Mouse (Mus musculus) hindbrain, embryonic 11.5 days (tissue): Measurements from ENCODE around the gene Nr1h2. TPM values are rescaled to one million over a fixed set of nuclear protein-coding genes. Genes with fewer than 3 reads are reported as not detected.

ENCODE experiments used
- ATAC-seq: fragments of 200-750 bp; cut with Nextera tagmentation; 2 replicates; pipeline ENCODE4 v1.8.0; 2017; ENCODE audit warnings: mild to moderate bottlenecking, moderate TSS enrichment, moderate library complexity; ENCODE audit not compliant: low FRiP score
- DNase-seq: peaks from one replicate; pipeline ENCODE4 v3.0.0-alpha.2; 2015; ENCODE audit warnings: low spot score
- H3K27ac ChIP-seq: fragments of 300-500 bp; sonication (generic); 2 replicates; pipeline ENCODE4 v1.5.1; 2014; ENCODE audit warnings: mild to moderate bottlenecking, low read depth, low read length
- H3K27me3 ChIP-seq: fragments of 300-500 bp; sonication (generic); 2 replicates; pipeline ENCODE4 v1.6.1; 2014; ENCODE audit warnings: mild to moderate bottlenecking, low read length, moderate library complexity, mixed read lengths; ENCODE audit not compliant: control insufficient read depth, insufficient read depth
- H3K36me3 ChIP-seq: fragments of 300-500 bp; sonication (generic); 2 replicates; pipeline ENCODE4 v1.6.1; 2014; ENCODE audit warnings: mild to moderate bottlenecking, low read length, moderate library complexity, mixed read lengths; ENCODE audit not compliant: control insufficient read depth, insufficient read depth
- H3K4me1 ChIP-seq: fragments of 300-500 bp; sonication (generic); replicated peaks from 2 replicates; pipeline ENCODE4 v1.6.1; 2014; ENCODE audit warnings: low read length, mixed read lengths; ENCODE audit not compliant: control insufficient read depth, insufficient read depth
- H3K4me2 ChIP-seq: fragments of 300-500 bp; sonication (generic); replicated peaks from 2 replicates; pipeline ENCODE4 v1.6.1; 2014; ENCODE audit warnings: mild to moderate bottlenecking, low read depth, low read length
- H3K4me3 ChIP-seq: fragments of 300-500 bp; sonication (generic); 2 replicates; pipeline ENCODE4 v1.5.1; 2014; ENCODE audit warnings: low read depth, low read length
- H3K9ac ChIP-seq: fragments of 300-500 bp; sonication (generic); 2 replicates; pipeline ENCODE4 v1.6.1; 2014; ENCODE audit warnings: low read depth, low read length
- H3K9me3 ChIP-seq: fragments of 300-500 bp; sonication (generic); 2 replicates; pipeline ENCODE4 v1.6.1; 2016; ENCODE audit warnings: low read length; ENCODE audit not compliant: control insufficient read depth
- WGBS: fragments of 180-500 bp; shearing (Covaris S2); extraction: QIAGEN DNeasy Blood & Tissue Kit; methylation state at CpG from one replicate; pipeline ENCODE4 v1.1.7; 2014; 5-methylcytosine and 5-hydroxymethylcytosine counted together
- polyA plus RNA-seq: library from polyadenylated mRNA; unstranded; fragments of >200 nt; fragmentation: Nextera tagmentation; extraction: Ambion mirVana; gene quantifications from 2 replicates; pipeline ENCODE4 v1.2.1, GENCODE M21; 2014

The Nr1h2 gene
- polyA plus RNA-seq, 1 experiment from 2014 or later, result 70.8 TPM

- WGBS, result 91% methylated on average over 10 of the region's 10 CpGs
- DNase-seq, result no peak
- no peak for ATAC-seq
- Histone ChIP-seq H3K27ac (no peak overlapping the region), H3K36me3 (no peaks in the 10 kb centered on the region), H3K9ac (no peak overlapping the region), H3K4me1 (no peaks in the 10 kb centered on the region), H3K4me3 (no peak overlapping the region), H3K27me3 (no peaks in the 10 kb centered on the region), H3K9me3 (no peaks in the 10 kb centered on the region), H3K4me2 (no peak overlapping the region)
These were observed 10.7 kb upstream of the Nr1h2 start for GRCm38 (mm10) chr7:44564486-44564885.

- no peak for ATAC-seq
- no peak overlapping the region for H3K27ac ChIP-seq
- DNase-seq, result no peak
- H3K9me3 ChIP-seq, result no peaks in the 10 kb centered on the region
- no peak overlapping the region for H3K4me2 ChIP-seq
- H3K4me3 ChIP-seq, result no peak overlapping the region
- H3K4me1 ChIP-seq, result no peaks in the 10 kb centered on the region
- H3K36me3 ChIP-seq, result no peaks in the 10 kb centered on the region
- H3K9ac ChIP-seq, result no peak overlapping the region
- WGBS, result 60% methylated on average over 8 of the region's 8 CpGs
- no peaks in the 10 kb centered on the region for H3K27me3 ChIP-seq
These were observed 9.5 kb upstream of the Nr1h2 start for GRCm38 (mm10) chr7:44563284-44563683.

GRCm38 (mm10) chr7:44560435-44561400 lies 7.0 kb upstream of the Nr1h2 start:
- 58% methylated on average over 18 of the region's 18 CpGs for WGBS
- ATAC-seq, result no peak
- H3K36me3 ChIP-seq, result no peaks in the 10 kb centered on the region
- H3K4me2 ChIP-seq, result no peak overlapping the region
- no peaks in the 10 kb centered on the region for H3K9me3 ChIP-seq
- H3K27ac ChIP-seq, result no peak overlapping the region
- no peaks in the 10 kb centered on the region for H3K27me3 ChIP-seq
- H3K4me1 ChIP-seq, result no peaks in the 10 kb centered on the region
- peak; percentile 87 for DNase-seq
- no peak overlapping the region for H3K4me3 ChIP-seq
- no peak overlapping the region for H3K9ac ChIP-seq

- Histone ChIP-seq H3K4me3 (no peak overlapping the region), H3K36me3 (no peaks in the 10 kb centered on the region), H3K9me3 (no peaks in the 10 kb centered on the region), H3K27ac (no peak overlapping the region), H3K4me1 (peaks cover 2% of the 10 kb centered on the region; the same call in 1 of the 2 replicates), H3K4me2 (no peak overlapping the region), H3K9ac (no peak overlapping the region), H3K27me3 (no peaks in the 10 kb centered on the region)
- 72% methylated on average over 2 of the region's 2 CpGs for WGBS
- ATAC-seq, result no peak
- DNase-seq, result no peak
These were observed 3.9 kb upstream of the Nr1h2 start for GRCm38 (mm10) chr7:44557629-44558028.

GRCm38 (mm10) chr7:44553196-44553764 lies 471 bp downstream of the Nr1h2 start:
- ATAC-seq, result peak; percentile 84
- peak overlapping the region; percentile 78 for H3K4me3 ChIP-seq
- whole genome bisulfite sequencing, result under 1% methylated on average over 32 of the region's 32 CpGs

GRCm38 (mm10) chr7:44552141-44552908 lies 1.4 kb downstream of the Nr1h2 start:
- ATAC-seq (no peak; the same call in 1 of the 2 replicates), DNase-seq (no peak)
- Histone ChIP-seq H3K36me3 (peaks cover 6% of the 10 kb centered on the region; the same call in 1 of the 2 replicates), H3K27me3 (no peaks in the 10 kb centered on the region), H3K9me3 (no peaks in the 10 kb centered on the region), H3K27ac (no peak overlapping the region), H3K4me3 (peak overlapping the region; percentile 78), H3K9ac (no peak overlapping the region), H3K4me1 (peaks cover 7% of the 10 kb centered on the region; the same call in 1 of the 2 replicates), H3K4me2 (peak overlapping the region; percentile 59; the same call in 1 of the 2 replicates)
- 86% methylated on average over 31 of the region's 31 CpGs for WGBS

More at GRCm38 (mm10) chr7:44553196-44553764, 471 bp downstream of the Nr1h2 start:
- Histone ChIP-seq H3K9ac (no peak overlapping the region), H3K9me3 (no peaks in the 10 kb centered on the region), H3K4me2 (peak overlapping the region; percentile 59), H3K4me1 (peaks cover 4% of the 10 kb centered on the region; the same call in 1 of the 2 replicates), H3K36me3 (peaks cover 6% of the 10 kb centered on the region; the same call in 1 of the 2 replicates), H3K27me3 (no peaks in the 10 kb centered on the region), H3K27ac (peak overlapping the region; percentile 84)
- DNase-seq, result peak; percentile 92

- no peaks in the 10 kb centered on the region for H3K27me3 ChIP-seq
- ATAC-seq, result no peak
- no peaks in the 10 kb centered on the region for H3K9me3 ChIP-seq
- 73% methylated on average over 22 of the region's 22 CpGs for WGBS
- H3K9ac ChIP-seq, result no peak overlapping the region
- peaks cover 6% of the 10 kb centered on the region; the same call in 1 of the 2 replicates for H3K36me3 ChIP-seq
- no peak overlapping the region for H3K27ac ChIP-seq
- DNase-seq, result no peak
- H3K4me2 ChIP-seq, result no peak overlapping the region
- H3K4me1 ChIP-seq, result peaks cover 7% of the 10 kb centered on the region; the same call in 1 of the 2 replicates
- no peak overlapping the region for H3K4me3 ChIP-seq
These were observed 2.0 kb downstream of the Nr1h2 start for GRCm38 (mm10) chr7:44551731-44552130.

- H3K9ac ChIP-seq, result no peak overlapping the region
- H3K36me3 ChIP-seq, result peaks cover 6% of the 10 kb centered on the region; the same call in 1 of the 2 replicates
- no peak for ATAC-seq
- DNase-seq, result no peak
- H3K4me2 ChIP-seq, result no peak overlapping the region
- no peaks in the 10 kb centered on the region for H3K27me3 ChIP-seq
- H3K4me3 ChIP-seq, result no peak overlapping the region
- H3K27ac ChIP-seq, result no peak overlapping the region
- no peaks in the 10 kb centered on the region for H3K9me3 ChIP-seq
- H3K4me1 ChIP-seq, result peaks cover 7% of the 10 kb centered on the region; the same call in 1 of the 2 replicates
- WGBS, result 95% methylated on average over 21 of the region's 21 CpGs
These were observed 2.5 kb downstream of the Nr1h2 start for GRCm38 (mm10) chr7:44551301-44551700.
